Mouse (Mus musculus): ENCODE data around the gene Faah. TPM values are rescaled to one million over a fixed set of nuclear protein-coding genes. Genes with fewer than 3 reads are reported as not detected.

Gene Faah
- polyA plus RNA-seq, 1 experiment from 2014 or later: 7.0 TPM

GRCm38 (mm10) chr4:115989382-115989781 lies 28.3 kb downstream of the Faah start:
- no peaks in the 10 kb centered on the region for H3K36me3 ChIP-seq (ENCODE audit: control insufficient read depth, insufficient read depth, low read length)
- ATAC-seq (no peak), DNase-seq (ENCODE audit: low spot score) (no peak)
- WGBS: 84% methylated on average over 7 of the region's 7 CpGs
- no peaks in the 10 kb centered on the region for H3K9me3 ChIP-seq (replicated peaks; ENCODE audit: control insufficient read depth, low read length)
- H3K27ac ChIP-seq (ENCODE audit: low read depth, low read length): no peak overlapping the region
- H3K4me2 ChIP-seq (ENCODE audit: low read length): no peak overlapping the region
- H3K27me3 ChIP-seq (replicated peaks; ENCODE audit: control insufficient read depth, insufficient read depth, low read length): no peaks in the 10 kb centered on the region
- H3K9ac ChIP-seq (ENCODE audit: low read length): no peak overlapping the region
- H3K4me3 ChIP-seq (ENCODE audit: low read depth, low read length): no peak overlapping the region
- H3K4me1 ChIP-seq (ENCODE audit: control insufficient read depth, insufficient read depth, low read length): no peaks in the 10 kb centered on the region

GRCm38 (mm10) chr4:115987858-115988530 lies 29.7 kb downstream of the Faah start:
- 0 out of 2 replicates have a peak, but pooled peaks cover 5% of the 10 kb centered on the region for H3K27me3 ChIP-seq (replicated peaks; ENCODE audit: control insufficient read depth, insufficient read depth, low read length)
- WGBS: 81% methylated on average over 5 of the region's 5 CpGs
- DNase-seq (ENCODE audit: low spot score): no peak
- H3K36me3 ChIP-seq (ENCODE audit: control insufficient read depth, insufficient read depth, low read length): no peaks in the 10 kb centered on the region
- no peak overlapping the region for H3K4me3 ChIP-seq (ENCODE audit: low read depth, low read length)
- no peaks in the 10 kb centered on the region for H3K4me1 ChIP-seq (ENCODE audit: control insufficient read depth, insufficient read depth, low read length)
- H3K9ac ChIP-seq (ENCODE audit: low read length): no peak overlapping the region
- no peak for ATAC-seq
- no peak overlapping the region for H3K27ac ChIP-seq (ENCODE audit: low read depth, low read length)
- H3K4me2 ChIP-seq (ENCODE audit: low read length): no peak overlapping the region
- H3K9me3 ChIP-seq (replicated peaks; ENCODE audit: control insufficient read depth, low read length): no peaks in the 10 kb centered on the region

GRCm38 (mm10) chr4:115987436-115987835 lies 30.3 kb downstream of the Faah start:
- Histone ChIP-seq H3K9ac (ENCODE audit: low read length) (no peak overlapping the region), H3K36me3 (ENCODE audit: control insufficient read depth, insufficient read depth, low read length) (no peaks in the 10 kb centered on the region), H3K4me3 (ENCODE audit: low read depth, low read length) (no peak overlapping the region), H3K27ac (ENCODE audit: low read depth, low read length) (no peak overlapping the region), H3K9me3 (replicated peaks; ENCODE audit: control insufficient read depth, low read length) (no peaks in the 10 kb centered on the region), H3K4me2 (ENCODE audit: low read length) (no peak overlapping the region), H3K27me3 (replicated peaks; ENCODE audit: control insufficient read depth, insufficient read depth, low read length) (0 out of 2 replicates have a peak, but pooled peaks cover 5% of the 10 kb centered on the region), H3K4me1 (ENCODE audit: control insufficient read depth, insufficient read depth, low read length) (no peaks in the 10 kb centered on the region)
- DNase-seq (ENCODE audit: low spot score) (no peak), ATAC-seq (no peak)
- WGBS: 87% methylated on average over 1 of the region's 1 CpGs

DNA sequence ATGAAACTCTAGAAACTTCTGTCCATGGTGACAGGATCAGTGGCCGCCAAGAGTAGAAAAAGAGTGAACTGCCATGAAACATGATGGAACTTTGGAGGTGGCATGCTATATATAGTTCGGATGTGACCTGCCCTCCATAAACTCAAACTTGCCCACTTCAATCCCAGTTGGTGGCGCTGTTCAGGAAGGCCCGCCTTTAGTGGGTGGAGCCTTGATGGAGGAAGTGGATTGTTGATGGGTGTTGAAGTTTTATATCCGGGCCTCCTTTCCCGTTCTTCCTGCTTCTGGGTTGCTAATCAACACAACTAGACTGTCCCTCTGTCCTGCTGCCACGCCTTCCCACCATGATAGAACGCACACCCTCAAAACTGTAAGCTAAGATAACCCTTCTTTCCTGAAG lies 32.8 kb downstream of the Faah start:
- Histone ChIP-seq H3K9me3 (replicated peaks; ENCODE audit: control insufficient read depth, low read length) (no peaks in the 10 kb centered on the region), H3K27me3 (replicated peaks; ENCODE audit: control insufficient read depth, insufficient read depth, low read length) (peaks cover 25% of the 10 kb centered on the region), H3K4me1 (ENCODE audit: control insufficient read depth, insufficient read depth, low read length) (no peaks in the 10 kb centered on the region), H3K27ac (ENCODE audit: low read depth, low read length) (no peak overlapping the region), H3K9ac (ENCODE audit: low read length) (no peak overlapping the region), H3K4me2 (ENCODE audit: low read length) (no peak overlapping the region), H3K36me3 (ENCODE audit: control insufficient read depth, insufficient read depth, low read length) (no peaks in the 10 kb centered on the region), H3K4me3 (ENCODE audit: low read depth, low read length) (no peak overlapping the region)
- WGBS: 30% methylated on average over 8 of the region's 8 CpGs
- no peak for DNase-seq (ENCODE audit: low spot score)
- ATAC-seq: no peak

GRCm38 (mm10) chr4:115984111-115984510 lies 33.6 kb downstream of the Faah start:
- H3K4me1 ChIP-seq (ENCODE audit: control insufficient read depth, insufficient read depth, low read length): no peaks in the 10 kb centered on the region
- H3K4me3 ChIP-seq (ENCODE audit: low read depth, low read length): no peak overlapping the region
- peaks cover 33% of the 10 kb centered on the region for H3K27me3 ChIP-seq (replicated peaks; ENCODE audit: control insufficient read depth, insufficient read depth, low read length)
- 3% methylated on average over 13 of the region's 13 CpGs for whole genome bisulfite sequencing
- peak; percentile 85 for DNase-seq (ENCODE audit: low spot score)
- H3K36me3 ChIP-seq (ENCODE audit: control insufficient read depth, insufficient read depth, low read length): no peaks in the 10 kb centered on the region
- H3K9ac ChIP-seq (ENCODE audit: low read length): no peak overlapping the region
- no peak overlapping the region for H3K27ac ChIP-seq (ENCODE audit: low read depth, low read length)
- H3K4me2 ChIP-seq (ENCODE audit: low read length): no peak overlapping the region
- peak; percentile 54 for ATAC-seq
- no peaks in the 10 kb centered on the region for H3K9me3 ChIP-seq (replicated peaks; ENCODE audit: control insufficient read depth, low read length)

DNA sequence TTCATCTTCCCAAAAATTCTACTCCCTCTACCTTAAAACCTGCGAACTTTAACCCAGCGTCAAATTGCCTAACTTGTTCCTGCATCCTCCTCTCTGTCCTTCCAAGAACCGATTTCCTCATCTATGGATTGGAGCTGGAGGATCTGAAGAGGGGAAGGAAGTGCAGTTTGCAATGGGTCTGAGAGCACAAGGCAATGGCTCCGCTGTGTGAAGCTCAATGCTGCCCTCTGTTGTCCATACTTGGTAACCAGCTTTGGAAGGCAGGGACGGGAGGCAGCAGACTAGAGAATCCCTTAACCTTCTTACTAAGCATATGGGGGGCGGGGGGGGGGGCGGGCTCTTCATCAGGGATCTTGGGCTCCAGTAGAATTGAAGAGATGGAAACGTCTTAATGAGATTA lies 37.0 kb downstream of the Faah start:
- Histone ChIP-seq H3K27ac (ENCODE audit: low read depth, low read length) (no peak overlapping the region), H3K36me3 (ENCODE audit: control insufficient read depth, insufficient read depth, low read length) (no peaks in the 10 kb centered on the region), H3K4me1 (ENCODE audit: control insufficient read depth, insufficient read depth, low read length) (no peaks in the 10 kb centered on the region), H3K4me3 (ENCODE audit: low read depth, low read length) (no peak overlapping the region), H3K9me3 (replicated peaks; ENCODE audit: control insufficient read depth, low read length) (no peaks in the 10 kb centered on the region), H3K27me3 (replicated peaks; ENCODE audit: control insufficient read depth, insufficient read depth, low read length) (peaks cover 61% of the 10 kb centered on the region), H3K4me2 (ENCODE audit: low read length) (no peak overlapping the region), H3K9ac (ENCODE audit: low read length) (no peak overlapping the region)
- ATAC-seq (peak; percentile 54; the same call in 1 of the 2 replicates), DNase-seq (ENCODE audit: low spot score) (peak; percentile 91)
- WGBS: under 1% methylated on average over 8 of the region's 8 CpGs

DNA sequence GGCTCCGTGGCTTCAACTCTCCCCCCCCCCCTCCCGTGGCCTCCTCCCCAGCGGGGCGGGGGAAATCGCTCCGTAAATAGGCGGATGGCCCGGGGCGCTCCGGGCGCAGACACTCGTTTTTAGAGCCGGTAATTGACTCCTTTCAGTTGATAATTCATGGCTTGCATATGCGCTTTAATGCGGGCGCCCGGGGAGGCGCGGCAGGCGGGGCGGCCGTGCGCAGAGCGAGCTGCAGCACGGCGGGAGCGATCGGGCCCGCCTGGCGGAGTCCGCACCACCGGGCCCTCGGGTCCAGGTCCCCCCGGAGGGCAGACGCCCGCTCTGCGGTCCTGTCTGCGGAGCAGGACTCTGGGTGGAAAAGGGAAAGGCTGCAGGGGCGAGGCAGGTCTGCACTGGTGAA lies 38.3 kb downstream of the Faah start:
- H3K36me3 ChIP-seq (ENCODE audit: control insufficient read depth, insufficient read depth, low read length): no peaks in the 10 kb centered on the region
- peaks cover 71% of the 10 kb centered on the region for H3K27me3 ChIP-seq (replicated peaks; ENCODE audit: control insufficient read depth, insufficient read depth, low read length)
- peak; percentile 63 for DNase-seq (ENCODE audit: low spot score)
- peak; percentile 41; the same call in 1 of the 2 replicates for ATAC-seq
- no peaks in the 10 kb centered on the region for H3K4me1 ChIP-seq (ENCODE audit: control insufficient read depth, insufficient read depth, low read length)
- peak overlapping the region; percentile 27 for H3K4me3 ChIP-seq (ENCODE audit: low read depth, low read length)
- no peaks in the 10 kb centered on the region for H3K9me3 ChIP-seq (replicated peaks; ENCODE audit: control insufficient read depth, low read length)
- no peak overlapping the region for H3K27ac ChIP-seq (ENCODE audit: low read depth, low read length)
- H3K9ac ChIP-seq (ENCODE audit: low read length): peak overlapping the region; percentile 54
- peak overlapping the region; percentile 58 for H3K4me2 ChIP-seq (ENCODE audit: low read length)
- WGBS: under 1% methylated on average over 34 of the region's 39 CpGs

- Histone ChIP-seq H3K9ac (ENCODE audit: low read length) (no peak overlapping the region; the same call in 1 of the 2 replicates), H3K27me3 (replicated peaks; ENCODE audit: control insufficient read depth, insufficient read depth, low read length) (peaks cover 76% of the 10 kb centered on the region), H3K4me1 (ENCODE audit: control insufficient read depth, insufficient read depth, low read length) (no peaks in the 10 kb centered on the region), H3K4me2 (ENCODE audit: low read length) (peak overlapping the region; percentile 58), H3K9me3 (replicated peaks; ENCODE audit: control insufficient read depth, low read length) (no peaks in the 10 kb centered on the region), H3K36me3 (ENCODE audit: control insufficient read depth, insufficient read depth, low read length) (no peaks in the 10 kb centered on the region), H3K27ac (ENCODE audit: low read depth, low read length) (no peak overlapping the region), H3K4me3 (ENCODE audit: low read depth, low read length) (peak overlapping the region; percentile 27; the same call in 1 of the 2 replicates)
- ATAC-seq: 0 out of 2 replicates have a peak, but pooled peaks have one; percentile 1
- 4% methylated on average over 4 of the region's 4 CpGs for WGBS
- no peak for DNase-seq (ENCODE audit: low spot score)
These were observed 38.8 kb downstream of the Faah start for GRCm38 (mm10) chr4:115978911-115979310.

DNA sequence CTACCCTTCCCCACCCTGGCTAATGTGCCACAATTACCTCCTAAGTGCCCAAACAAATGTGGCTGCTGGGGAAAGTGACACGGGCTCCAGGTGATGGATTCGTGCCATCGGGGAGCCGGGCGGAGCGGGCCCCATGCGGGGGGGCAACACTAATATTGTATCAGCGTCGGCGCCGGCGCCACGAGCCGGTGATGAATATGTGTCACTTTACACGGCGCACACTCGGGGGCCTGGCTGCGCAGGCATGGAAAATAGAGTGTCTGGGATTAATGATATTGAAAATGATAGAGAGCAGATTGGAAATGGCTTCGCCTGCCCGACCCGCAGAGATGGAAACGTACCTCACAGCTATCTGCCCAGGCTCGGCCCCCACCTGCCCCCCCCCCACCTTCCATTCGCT lies 45.2 kb downstream of the Faah start:
- H3K9me3 ChIP-seq (replicated peaks; ENCODE audit: control insufficient read depth, low read length): no peaks in the 10 kb centered on the region
- H3K4me3 ChIP-seq (ENCODE audit: low read depth, low read length): no peak overlapping the region
- H3K4me1 ChIP-seq (ENCODE audit: control insufficient read depth, insufficient read depth, low read length): no peaks in the 10 kb centered on the region
- DNase-seq (ENCODE audit: low spot score) (no peak), ATAC-seq (no peak)
- H3K9ac ChIP-seq (ENCODE audit: low read length): no peak overlapping the region
- H3K4me2 ChIP-seq (ENCODE audit: low read length): no peak overlapping the region
- H3K27me3 ChIP-seq (replicated peaks; ENCODE audit: control insufficient read depth, insufficient read depth, low read length): peaks cover 67% of the 10 kb centered on the region
- H3K36me3 ChIP-seq (ENCODE audit: control insufficient read depth, insufficient read depth, low read length): no peaks in the 10 kb centered on the region
- H3K27ac ChIP-seq (ENCODE audit: low read depth, low read length): no peak overlapping the region
- WGBS: 67% methylated on average over 24 of the region's 24 CpGs
